16 mouse cellular contexts compared by ENCODE assay signal in genomic region chr11:102246871-102247270, GRCm38 (mm10). TPM values are rescaled to one million over a fixed set of nuclear protein-coding genes. Genes with fewer than 3 reads are reported as not detected.
DNase-seq lines count a peak whose midpoint lies in the region; ATAC-seq and TF ChIP-seq lines count a peak whose summit lies in the region.
"Had no signal": no experiment of that assay in that cellular context is flagged by ENCODE, and none has a peak within 500 bp of the region (broad histone marks: within the 10 kb centered on the region; RNA-seq: fewer than 3 reads in every experiment).

No protein-coding gene starts in this region.

- no peak for TF ChIP-seq POLR2A in lung, adult 2 months (IDR thresholded peaks at IDR 0.05; ENCODE audit: borderline replicate concordance, extremely low read depth, low read depth, low read length)

- no peaks in the 10 kb centered on the region for H3K9me3 ChIP-seq in hindbrain, postnatal 0 days (ENCODE audit: low read length)
- 0 out of 2 replicates have a peak, but pooled peaks cover under 1% of the 10 kb centered on the region for H3K9me3 ChIP-seq in hindbrain, embryonic 10.5 days
- no peaks in the 10 kb centered on the region for H3K9me3 ChIP-seq in lung, postnatal 0 days (ENCODE audit: low read length)
- H3K9me3 ChIP-seq: limb, embryonic 10.5 days; lung, embryonic 15.5 days had no signal

- CTCF ChIA-PET in Patski (lab: Charles Lee) = interaction anchor here (0.7 to 3.1 kb wide), 3 partner anchors 14 to 29 kb away, joined by 3 to 15 read pairs (median 3); no protein-coding TSS in a partner anchor

- H3K27me3 ChIP-seq in hindbrain, postnatal 0 days (ENCODE audit: insufficient read depth, low read length) = no peaks in the 10 kb centered on the region
- H3K27me3 ChIP-seq in hindbrain, embryonic 10.5 days (ENCODE audit: insufficient read depth, poor library complexity, severe bottlenecking) = peaks cover 19% of the 10 kb centered on the region
- H3K27me3 ChIP-seq in lung, postnatal 0 days (replicated peaks; ENCODE audit: insufficient read depth, low read length) = no peaks in the 10 kb centered on the region
- H3K27me3 ChIP-seq in Patski = no peaks in the 10 kb centered on the region
- H3K27me3 ChIP-seq: lung, embryonic 15.5 days had no signal

- in situ Hi-C loops in Patski (cut with MboI; ENCODE audit: low pct_unique_long_range_greater_than_20kb) = no loop called here

- POLR2A ChIA-PET in Patski (lab: Charles Lee) = interaction anchor here (0.7 to 1.1 kb wide), 2 partner anchors 76 to 199 kb away, joined by 3 to 6 read pairs; no protein-coding TSS in a partner anchor

- no peak overlapping the region for H3K27ac ChIP-seq in hindbrain, postnatal 0 days
- H3K27ac ChIP-seq in hindbrain, embryonic 10.5 days = no peak overlapping the region
- H3K27ac ChIP-seq in lung, postnatal 0 days (ENCODE audit: low read length) = no peak overlapping the region
- H3K27ac ChIP-seq: limb, embryonic 10.5 days had no signal

- peak; percentile 31 for TF ChIP-seq CTCF in hindbrain, postnatal 0 days (IDR thresholded peaks at IDR 0.05; ENCODE audit: low read depth)
- peak; percentile 40; the same call in 1 of the 2 replicates for TF ChIP-seq CTCF in lung, postnatal 0 days (IDR thresholded peaks at IDR 0.05)
- TF ChIP-seq CTCF in lung, adult 2 months (IDR thresholded peaks at IDR 0.05; ENCODE audit: insufficient read depth, low read length) = no peak
- peak; percentile 56 for TF ChIP-seq CTCF in Patski (IDR thresholded peaks at IDR 0.05)

- DNase-seq in hindbrain, postnatal 0 days (ENCODE audit: low spot score) = no peak
- DNase-seq in hindbrain, embryonic 10.5 days (ENCODE audit: low spot score) = no peak
- no peak for DNase-seq in lung, postnatal 0 days (ENCODE audit: low spot score)
- no peak for DNase-seq in lung, adult 2 months
- DNase-seq in Patski (ENCODE audit: low read depth, low spot score) = no peak
- DNase-seq in urinary bladder, postnatal 14 days (ENCODE audit: low spot score) = no peak
- DNase-seq: cerebellum, adult 11 months; heart, postnatal 14 days; thymus, adult 2 months had no signal

- no peak overlapping the region for H3K4me3 ChIP-seq in hindbrain, postnatal 0 days (ENCODE audit: low read length)
- no peak overlapping the region for H3K4me3 ChIP-seq in hindbrain, embryonic 10.5 days
- no peak overlapping the region for H3K4me3 ChIP-seq in lung, postnatal 0 days (ENCODE audit: low read depth, low read length)
- no peak overlapping the region for H3K4me3 ChIP-seq in lung, adult 2 months (replicated peaks; ENCODE audit: extremely low read depth, low read depth, low read length)
- H3K4me3 ChIP-seq: erythroblast, embryonic 14.5 days; limb, embryonic 10.5 days; lung, embryonic 15.5 days had no signal

- 87% methylated on average over 4 of the region's 4 CpGs for WGBS in hindbrain, postnatal 0 days
- 85% methylated on average over 4 of the region's 4 CpGs for WGBS in hindbrain, embryonic 10.5 days
- WGBS in lung, postnatal 0 days = 88% methylated on average over 4 of the region's 4 CpGs
- 90% methylated on average over 4 of the region's 4 CpGs for WGBS in lung, adult 2 months

- TF ChIP-seq EP300 in lung, postnatal 0 days (IDR thresholded peaks at IDR 0.05) = no peak

- no peak overlapping the region for H3K9ac ChIP-seq in hindbrain, postnatal 0 days (replicated peaks; ENCODE audit: low read length)
- no peak overlapping the region for H3K9ac ChIP-seq in lung, postnatal 0 days (replicated peaks; ENCODE audit: low read depth)
- H3K9ac ChIP-seq: lung, embryonic 15.5 days had no signal

- no peak overlapping the region for H3K4me2 ChIP-seq in hindbrain, postnatal 0 days (ENCODE audit: low read depth, low read length)
- H3K4me2 ChIP-seq in lung, postnatal 0 days (replicated peaks; ENCODE audit: low read depth, low read length) = no peak overlapping the region
- H3K4me2 ChIP-seq: lung, embryonic 15.5 days; midbrain, embryonic 11.5 days had no signal

- H3K4me1 ChIP-seq in hindbrain, postnatal 0 days (ENCODE audit: insufficient read depth, low read length) = peaks cover 3% of the 10 kb centered on the region; the same call in 1 of the 2 replicates
- H3K4me1 ChIP-seq in hindbrain, embryonic 10.5 days (replicated peaks) = peaks cover 35% of the 10 kb centered on the region
- H3K4me1 ChIP-seq in lung, postnatal 0 days (ENCODE audit: insufficient read depth, low read depth, low read length) = peaks cover 8% of the 10 kb centered on the region
- peaks cover 2% of the 10 kb centered on the region; the same call in 1 of the 2 replicates for H3K4me1 ChIP-seq in lung, adult 2 months (ENCODE audit: control insufficient read depth, insufficient read depth, low read length)

- no peak for ATAC-seq in hindbrain, postnatal 0 days
- ATAC-seq in lung, postnatal 0 days = no peak
- no peak for ATAC-seq in Patski
- no peak for ATAC-seq in megakaryocyte progenitor cell, adult 5-6 weeks (replicated peaks; ENCODE audit: poor library complexity)
- ATAC-seq: activated CD4-positive, CD25-positive, alpha-beta regulatory T cell, adult 4 months had no signal

- no peaks in the 10 kb centered on the region for H3K36me3 ChIP-seq in hindbrain, postnatal 0 days (ENCODE audit: insufficient read depth, low read length)
- peaks cover 15% of the 10 kb centered on the region for H3K36me3 ChIP-seq in hindbrain, embryonic 10.5 days
- H3K36me3 ChIP-seq in lung, postnatal 0 days (ENCODE audit: insufficient read depth, low read length) = no peaks in the 10 kb centered on the region

RNA-seq across cellular contexts. Expression of gene BC030867, which starts 1.8 kb away (rescaled TPM):
- 2.3 and 2.4 TPM in 2 replicates for total RNA-seq in hindbrain, postnatal 0 days (2014; rRNA removed)
- 2.1 and 2.3 TPM in 2 replicates for polyA plus RNA-seq in hindbrain, postnatal 0 days (2015; fragmentation: Nextera tagmentation; extraction: Ambion mirVana)
- polyA plus RNA-seq in hindbrain, embryonic 10.5 days (2016; fragmentation: Nextera tagmentation; extraction: Ambion mirVana) = 20.9 and 28.3 TPM in 2 replicates
- 0.88 and 1.3 TPM in 2 replicates for polyA plus RNA-seq in lung, postnatal 0 days (2015; fragmentation: Nextera tagmentation; extraction: Ambion mirVana)
- polyA plus RNA-seq in lung, adult 2 months (2012; rRNA removed) = 0.65 and 0.68 TPM in 2 replicates
- 6.8 TPM for polyA plus RNA-seq in Patski (2021)
- total RNA-seq in megakaryocyte progenitor cell, adult 5-6 weeks (2015) = 20.7 and 21.1 TPM in 2 replicates
- 5.9 and 6.7 TPM in 2 replicates for total RNA-seq in megakaryocyte progenitor cell, adult 5-6 weeks (2017)

RNA-seq across cellular contexts. Expression of gene Hdac5, which starts 16.9 kb away (rescaled TPM):
- total RNA-seq in hindbrain, postnatal 0 days (2014; rRNA removed) = 212 and 350 TPM in 2 replicates
- polyA plus RNA-seq in hindbrain, postnatal 0 days (2015; fragmentation: Nextera tagmentation; extraction: Ambion mirVana) = 61.2 and 61.9 TPM in 2 replicates
- polyA plus RNA-seq in hindbrain, embryonic 10.5 days (2016; fragmentation: Nextera tagmentation; extraction: Ambion mirVana) = 70.3 and 101 TPM in 2 replicates
- polyA plus RNA-seq in lung, postnatal 0 days (2015; fragmentation: Nextera tagmentation; extraction: Ambion mirVana) = 65.6 and 79.0 TPM in 2 replicates
- 140 and 160 TPM in 2 replicates for polyA plus RNA-seq in lung, adult 2 months (2012; rRNA removed)
- polyA plus RNA-seq in Patski (2021) = 63.8 TPM
- total RNA-seq in megakaryocyte progenitor cell, adult 5-6 weeks (2015) = 18.6 and 20.6 TPM in 2 replicates
- total RNA-seq in megakaryocyte progenitor cell, adult 5-6 weeks (2017) = 18.7 and 22.1 TPM in 2 replicates

RNA-seq across cellular contexts. Expression of gene Asb16, which starts 21.7 kb away (rescaled TPM):
- total RNA-seq in hindbrain, postnatal 0 days (2014; rRNA removed) = 2.2 and 2.6 TPM in 2 replicates
- 0.29 and 0.41 TPM in 2 replicates for polyA plus RNA-seq in hindbrain, postnatal 0 days (2015; fragmentation: Nextera tagmentation; extraction: Ambion mirVana)
- 0.08 TPM in 1 of 2 replicates, not detected in the other for polyA plus RNA-seq in hindbrain, embryonic 10.5 days (2016; fragmentation: Nextera tagmentation; extraction: Ambion mirVana)
- polyA plus RNA-seq in lung, postnatal 0 days (2015; fragmentation: Nextera tagmentation; extraction: Ambion mirVana) = not detected in 2 replicates
- 0.15 and 1.8 TPM in 2 replicates for polyA plus RNA-seq in lung, adult 2 months (2012; rRNA removed)
- polyA plus RNA-seq in Patski (2021) = 0.28 TPM
- total RNA-seq in megakaryocyte progenitor cell, adult 5-6 weeks (2015) = 1.5 and 2.0 TPM in 2 replicates
- 0.54 and 0.58 TPM in 2 replicates for total RNA-seq in megakaryocyte progenitor cell, adult 5-6 weeks (2017)
- polyA plus RNA-seq: activated CD4-positive, CD25-positive, alpha-beta regulatory T cell, adult 4 months; kidney, embryonic 16.5 days had no signal

RNA-seq across cellular contexts. Expression of gene Tmub2, which starts 37.9 kb away (rescaled TPM):
- total RNA-seq in hindbrain, postnatal 0 days (2014; rRNA removed) = 81.8 and 92.7 TPM in 2 replicates
- 71.0 and 72.2 TPM in 2 replicates for polyA plus RNA-seq in hindbrain, postnatal 0 days (2015; fragmentation: Nextera tagmentation; extraction: Ambion mirVana)
- polyA plus RNA-seq in hindbrain, embryonic 10.5 days (2016; fragmentation: Nextera tagmentation; extraction: Ambion mirVana) = 52.3 and 69.6 TPM in 2 replicates
- 46.1 and 47.4 TPM in 2 replicates for polyA plus RNA-seq in lung, postnatal 0 days (2015; fragmentation: Nextera tagmentation; extraction: Ambion mirVana)
- 46.3 and 53.4 TPM in 2 replicates for polyA plus RNA-seq in lung, adult 2 months (2012; rRNA removed)
- 60.5 TPM for polyA plus RNA-seq in Patski (2021)
- 15.3 and 16.3 TPM in 2 replicates for total RNA-seq in megakaryocyte progenitor cell, adult 5-6 weeks (2015)
- total RNA-seq in megakaryocyte progenitor cell, adult 5-6 weeks (2017) = 21.4 and 24.8 TPM in 2 replicates

RNA-seq across cellular contexts. Expression of gene Atxn7l3, which starts 49.6 kb away (rescaled TPM):
- 146 and 149 TPM in 2 replicates for total RNA-seq in hindbrain, postnatal 0 days (2014; rRNA removed)
- 22.8 and 23.7 TPM in 2 replicates for polyA plus RNA-seq in hindbrain, postnatal 0 days (2015; fragmentation: Nextera tagmentation; extraction: Ambion mirVana)
- 16.8 and 18.7 TPM in 2 replicates for polyA plus RNA-seq in hindbrain, embryonic 10.5 days (2016; fragmentation: Nextera tagmentation; extraction: Ambion mirVana)
- polyA plus RNA-seq in lung, postnatal 0 days (2015; fragmentation: Nextera tagmentation; extraction: Ambion mirVana) = 9.6 and 10.2 TPM in 2 replicates
- polyA plus RNA-seq in lung, adult 2 months (2012; rRNA removed) = 33.1 and 38.8 TPM in 2 replicates
- polyA plus RNA-seq in Patski (2021) = 53.4 TPM
- 19.0 and 19.1 TPM in 2 replicates for total RNA-seq in megakaryocyte progenitor cell, adult 5-6 weeks (2015)
- total RNA-seq in megakaryocyte progenitor cell, adult 5-6 weeks (2017) = 19.5 and 25.6 TPM in 2 replicates
